Mouse (Mus musculus) lung, adult 10 weeks (tissue): ENCODE measurements around the gene Ptrh2. TPM values are rescaled to one million over a fixed set of nuclear protein-coding genes. Genes with fewer than 3 reads are reported as not detected.

ENCODE experiments used
- polyA plus RNA-seq: library from polyadenylated mRNA; stranded (reverse); fragments of 350-450 nt; fragmentation: Illumina TruSeq; extraction: RNeasy Lipid Tissue Mini Kit (QIAGEN cat#74804); gene quantifications from one replicate; pipeline ENCODE4 v1.2.3, GENCODE M21; 2014; ENCODE audit warnings: low read depth, low replicate concordance; ENCODE audit not compliant: insufficient read depth

Ptrh2 gene
- polyA plus RNA-seq: 7.4 TPM

GRCm38 (mm10) chr11:86683395-86684125 lies at the start of gene Ptrh2, which contains the start of gene Vmp1:
Gene Ptrh2 (plus strand): TSS chr11:86683985.
Gene Vmp1 (minus strand): TSS chr11:86683836.

Other genes with a start within 250 kb of the Ptrh2 start
- gene Rnft1, start 199.3 kb upstream of the Ptrh2 start, polyA plus RNA-seq: 16.4 TPM
- 9.7 TPM for gene Rps6kb1, start 139.2 kb upstream of the Ptrh2 start, polyA plus RNA-seq
- 5.3 TPM for gene Tubd1, start 139.0 kb upstream of the Ptrh2 start, polyA plus RNA-seq
- 95.0 TPM for gene Vmp1, start 149 bp upstream of the Ptrh2 start, polyA plus RNA-seq
- 77.9 TPM for gene Cltc, start 73.6 kb downstream of the Ptrh2 start, polyA plus RNA-seq
- 16.3 TPM for gene Dhx40, start 123.8 kb downstream of the Ptrh2 start, polyA plus RNA-seq